Mouse (Mus musculus) limb, embryonic 11.5 days (tissue): ENCODE results near the gene Pard6a. TPM values are rescaled to one million over a fixed set of nuclear protein-coding genes. Genes with fewer than 3 reads are reported as not detected.

ENCODE experiments used
- ATAC-seq: fragments of 200-750 bp; cut with Nextera tagmentation; 2 replicates; pipeline ENCODE4 v1.8.0; 2017; ENCODE audit warnings: low read depth; ENCODE audit not compliant: insufficient number of reproducible peaks, low FRiP score, low TSS enrichment
- DNase-seq: peaks from one replicate; pipeline ENCODE4 v3.0.0-alpha.2; 2015; ENCODE audit warnings: low spot score
- H3K27ac ChIP-seq: fragments of 300-500 bp; sonication (generic); replicated peaks from 2 replicates; pipeline ENCODE4 v1.5.1; 2014; ENCODE audit warnings: low read depth, mild to moderate bottlenecking, low read length
- H3K27me3 ChIP-seq: fragments of 300-500 bp; sonication (generic); 2 replicates; pipeline ENCODE4 v1.6.1; 2014; ENCODE audit warnings: mild to moderate bottlenecking, low read length, mixed read lengths; ENCODE audit not compliant: control insufficient read depth, insufficient read depth
- H3K36me3 ChIP-seq: fragments of 300-500 bp; sonication (generic); 2 replicates; pipeline ENCODE4 v1.6.1; 2014; ENCODE audit warnings: mild to moderate bottlenecking, low read length, moderate library complexity, mixed read lengths; ENCODE audit not compliant: control insufficient read depth, insufficient read depth
- H3K4me1 ChIP-seq: fragments of 300-500 bp; sonication (generic); 2 replicates; pipeline ENCODE4 v1.6.1; 2014; ENCODE audit warnings: low read length, mixed read lengths; ENCODE audit not compliant: control insufficient read depth, insufficient read depth
- H3K4me2 ChIP-seq: fragments of 300-500 bp; sonication (generic); 2 replicates; pipeline ENCODE4 v1.6.1; 2014; ENCODE audit warnings: low read depth, mild to moderate bottlenecking, moderate library complexity; ENCODE audit not compliant: severe bottlenecking
- H3K4me3 ChIP-seq: fragments of 300-500 bp; sonication (generic); 2 replicates; pipeline ENCODE4 v1.5.1; 2014; ENCODE audit warnings: low read depth, low read length
- H3K9ac ChIP-seq: fragments of 300-500 bp; sonication (generic); 2 replicates; pipeline ENCODE4 v1.6.1; 2014; ENCODE audit warnings: mild to moderate bottlenecking, low read length
- H3K9me3 ChIP-seq: fragments of 300-500 bp; sonication (generic); 2 replicates; pipeline ENCODE4 v1.6.1; 2016; ENCODE audit warnings: low read length; ENCODE audit not compliant: control insufficient read depth
- WGBS: fragments of 180-500 bp; shearing (Covaris S2); extraction: QIAGEN DNeasy Blood & Tissue Kit; methylation state at CpG from one replicate; pipeline ENCODE4 v1.1.7; 2014; 5-methylcytosine and 5-hydroxymethylcytosine counted together
- polyA plus RNA-seq: library from polyadenylated mRNA; unstranded; fragments of >200 nt; fragmentation: Nextera tagmentation; extraction: Ambion mirVana; gene quantifications from 2 replicates; pipeline ENCODE4 v1.2.1, GENCODE M21; 2014

The Pard6a gene
- polyA plus RNA-seq, 1 experiment from 2014 or later, result 14.6 TPM

DNA sequence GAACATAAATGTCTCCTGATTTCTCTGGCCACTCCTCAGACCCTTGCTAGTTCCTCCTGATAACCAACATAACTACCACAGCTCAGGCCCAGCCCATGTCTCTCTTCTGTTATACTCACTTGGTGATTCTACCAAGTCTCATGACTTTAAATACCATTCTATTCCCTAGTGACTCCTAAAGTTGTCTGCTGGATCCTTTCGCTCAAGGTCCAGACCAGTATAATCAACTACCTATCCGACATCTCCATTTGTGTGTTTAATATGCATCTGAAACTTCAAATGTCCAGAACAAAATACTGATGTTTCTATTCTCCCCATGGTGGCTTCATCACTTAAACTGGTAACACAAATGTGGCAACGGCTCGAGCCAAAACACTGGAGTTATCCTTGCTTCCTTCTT lies 42.4 kb downstream of the Pard6a start:
- Histone ChIP-seq H3K4me2 (no peak overlapping the region), H3K4me1 (no peaks in the 10 kb centered on the region), H3K36me3 (no peaks in the 10 kb centered on the region), H3K4me3 (no peak overlapping the region), H3K27me3 (no peaks in the 10 kb centered on the region), H3K9ac (no peak overlapping the region), H3K9me3 (no peaks in the 10 kb centered on the region), H3K27ac (no peak overlapping the region)
- DNase-seq (no peak), ATAC-seq (no peak)
- WGBS, result 89% methylated on average over 4 of the region's 4 CpGs

DNA sequence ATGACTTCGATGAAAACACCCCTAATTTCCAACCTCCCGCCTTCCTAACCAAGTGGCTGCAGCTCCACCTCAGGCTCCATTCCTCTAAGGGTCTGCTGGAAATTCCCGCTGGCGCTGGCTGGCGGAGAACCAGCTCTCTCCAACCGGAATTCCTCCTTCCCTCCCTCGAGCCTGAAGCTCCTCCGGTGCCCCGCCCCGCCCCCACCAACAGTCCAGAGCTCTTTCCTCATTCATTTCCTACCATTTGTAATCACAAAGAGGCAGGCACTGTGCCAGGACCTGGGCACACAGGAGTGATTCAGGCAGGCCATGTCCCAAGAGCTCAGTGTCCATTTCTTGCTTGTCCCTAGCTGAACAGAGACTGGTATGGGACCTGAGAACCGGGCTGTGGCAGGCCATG lies 49.7 kb downstream of the Pard6a start:
- no peaks in the 10 kb centered on the region for H3K36me3 ChIP-seq
- peak; percentile 52 for DNase-seq
- no peak overlapping the region for H3K4me3 ChIP-seq
- H3K27ac ChIP-seq, result no peak overlapping the region
- peaks cover 6% of the 10 kb centered on the region for H3K4me1 ChIP-seq
- no peak overlapping the region for H3K9ac ChIP-seq
- no peaks in the 10 kb centered on the region for H3K27me3 ChIP-seq
- H3K9me3 ChIP-seq, result no peaks in the 10 kb centered on the region
- WGBS, result 10% methylated on average over 11 of the region's 11 CpGs
- ATAC-seq, result no peak
- 0 out of 2 replicates have a peak overlapping the region, but pooled peaks have one; percentile 10 for H3K4me2 ChIP-seq

Other genes with a start within 250 kb of the Pard6a start
- gene Tppp3, start 229.6 kb upstream of the Pard6a start, polyA plus RNA-seq, result 15.0 and 17.8 TPM in 2 replicates
- 19.6 and 24.0 TPM in 2 replicates for gene Zdhhc1, start 204.2 kb upstream of the Pard6a start, polyA plus RNA-seq
- 64.2 and 71.0 TPM in 2 replicates for gene Hsd11b2, start 182.4 kb upstream of the Pard6a start, polyA plus RNA-seq
- 71.7 and 81.5 TPM in 2 replicates for gene Atp6v0d1, start 135.1 kb upstream of the Pard6a start, polyA plus RNA-seq
- gene Ripor1, start 95.9 kb upstream of the Pard6a start, polyA plus RNA-seq, result 13.1 and 14.1 TPM in 2 replicates
- gene Ctcf, start 64.6 kb upstream of the Pard6a start, polyA plus RNA-seq, result 128 and 131 TPM in 2 replicates
- gene Agrp, start 63.8 kb upstream of the Pard6a start, polyA plus RNA-seq, result 0.73 and 1.6 TPM in 2 replicates
- gene Carmil2, start 14.9 kb upstream of the Pard6a start, polyA plus RNA-seq, result 0.45 and 0.73 TPM in 2 replicates
- 68.9 and 71.5 TPM in 2 replicates for gene Acd, start within 50 bp of the Pard6a start, polyA plus RNA-seq
- gene 4933405L10Rik, start 6.5 kb downstream of the Pard6a start, polyA plus RNA-seq, result 0.12 TPM in 1 of 2 replicates, not detected in the other
- gene Enkd1, start 7.1 kb downstream of the Pard6a start, polyA plus RNA-seq, result 42.3 and 44.3 TPM in 2 replicates
- gene Gfod2, start 57.5 kb downstream of the Pard6a start, polyA plus RNA-seq, result 22.8 and 25.8 TPM in 2 replicates
- 17.0 and 17.3 TPM in 2 replicates for gene Ranbp10, start 126.2 kb downstream of the Pard6a start, polyA plus RNA-seq
- gene Tsnaxip1, start 126.6 kb downstream of the Pard6a start, polyA plus RNA-seq, result 0.14 and 0.15 TPM in 2 replicates
- 48.8 and 55.2 TPM in 2 replicates for gene Cenpt, start 152.1 kb downstream of the Pard6a start, polyA plus RNA-seq
- 73.4 and 77.6 TPM in 2 replicates for gene Thap11, start 154.0 kb downstream of the Pard6a start, polyA plus RNA-seq
- gene Nutf2, start 159.4 kb downstream of the Pard6a start, polyA plus RNA-seq, result 327 and 371 TPM in 2 replicates
- 44.2 and 51.3 TPM in 2 replicates for gene Edc4, start 179.7 kb downstream of the Pard6a start, polyA plus RNA-seq
- gene Nrn1l, start 192.4 kb downstream of the Pard6a start, polyA plus RNA-seq, result 0.43 and 0.78 TPM in 2 replicates
- gene Pskh1, start 199.3 kb downstream of the Pard6a start, polyA plus RNA-seq, result 27.8 and 28.9 TPM in 2 replicates
- gene Ctrl, start 232.7 kb downstream of the Pard6a start, polyA plus RNA-seq, result 1.1 and 1.5 TPM in 2 replicates
- 24.6 and 28.4 TPM in 2 replicates for gene Psmb10, start 237.3 kb downstream of the Pard6a start, polyA plus RNA-seq
- gene Lcat, start 242.2 kb downstream of the Pard6a start, polyA plus RNA-seq, result 1.2 and 1.3 TPM in 2 replicates